Mouse (Mus musculus) retina, postnatal 1 day (tissue): ENCODE measurements around the gene Trrap.

Source experiments
- DNase-seq: peaks from one replicate; pipeline ENCODE4 v3.0.0-alpha.2; 2012

The Trrap gene

DNA sequence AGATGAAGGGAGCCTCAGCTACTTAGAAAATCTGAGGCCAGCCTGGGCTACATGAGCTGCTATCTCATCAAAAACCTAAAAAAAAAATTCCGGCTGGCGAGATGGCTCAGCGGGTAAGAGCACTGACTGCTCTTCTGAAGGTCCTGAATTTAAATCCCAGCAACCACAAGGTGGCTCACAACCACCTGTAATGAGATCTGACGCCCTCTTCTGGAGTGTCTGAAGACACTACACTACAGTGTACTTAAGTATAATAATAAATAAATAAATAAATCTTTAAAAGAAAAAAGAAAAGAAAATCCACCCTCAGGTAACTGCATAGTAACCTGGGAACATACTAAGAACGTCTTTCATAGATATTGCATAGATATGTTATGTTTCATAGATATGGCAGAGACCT, 25.8 kb downstream of the Trrap start:
- DNase-seq: no peak

GRCm38 (mm10) chr5:144794687-144795086, 27.2 kb downstream of the Trrap start:
- peak; percentile 33 for DNase-seq

DNA sequence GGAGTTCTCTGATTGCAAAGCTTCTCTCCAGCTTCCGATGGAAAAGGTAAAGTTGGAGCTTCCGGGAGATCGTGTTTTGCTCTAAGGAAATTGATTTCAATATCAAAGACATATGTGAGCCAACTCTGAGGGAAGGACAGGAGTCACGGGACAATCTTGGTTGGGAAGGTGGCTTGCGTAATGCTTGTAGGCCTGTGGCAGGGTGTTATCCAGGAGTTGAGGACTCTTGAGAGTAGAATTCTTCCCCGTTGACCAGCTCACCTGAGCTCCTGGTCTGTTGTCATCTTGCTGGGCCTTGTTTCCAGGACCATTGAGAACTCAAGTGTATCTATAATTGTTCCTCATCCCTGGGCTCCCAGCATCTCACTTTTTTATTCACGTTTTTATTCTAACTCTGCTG, 29.6 kb downstream of the Trrap start:
- DNase-seq: no peak

DNA sequence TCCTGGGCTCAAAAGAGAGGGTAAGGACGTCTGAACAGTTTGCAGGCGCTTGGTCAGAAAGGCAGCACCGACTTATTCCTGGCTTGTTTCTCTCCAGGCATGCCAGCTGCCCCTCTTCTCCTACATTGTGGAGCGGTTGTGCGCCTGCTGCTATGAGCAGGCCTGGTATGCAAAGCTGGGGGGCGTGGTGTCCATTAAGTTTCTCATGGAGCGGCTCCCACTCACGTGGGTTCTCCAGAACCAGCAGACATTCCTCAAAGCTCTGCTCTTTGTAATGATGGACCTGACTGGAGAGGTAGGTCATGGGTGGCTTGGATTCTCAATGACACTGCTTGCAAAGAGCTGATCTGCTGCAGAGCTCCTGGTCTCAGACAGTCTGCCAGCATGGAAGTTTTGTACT, 35.5 kb downstream of the Trrap start:
- DNase-seq: no peak

DNA sequence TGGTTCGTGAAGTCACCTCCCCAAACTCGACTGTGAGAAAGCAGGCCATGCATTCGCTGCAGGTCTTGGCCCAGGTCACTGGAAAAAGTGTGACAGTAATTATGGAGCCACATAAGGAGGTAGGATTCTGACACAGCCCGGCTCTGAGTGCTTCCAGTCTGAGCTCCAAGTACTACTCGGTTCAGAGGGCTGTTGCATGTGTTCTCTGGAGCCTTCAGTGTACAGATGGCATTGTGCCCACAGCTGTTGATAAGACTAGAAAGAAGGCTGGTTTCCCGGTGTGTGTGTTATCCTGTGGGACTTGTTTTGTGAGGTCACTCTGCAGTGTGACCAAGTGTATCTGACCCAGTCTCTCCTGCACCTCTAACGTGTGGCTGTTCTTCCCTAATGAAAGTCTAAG, 36.6 kb downstream of the Trrap start:
- no peak for DNase-seq

DNA sequence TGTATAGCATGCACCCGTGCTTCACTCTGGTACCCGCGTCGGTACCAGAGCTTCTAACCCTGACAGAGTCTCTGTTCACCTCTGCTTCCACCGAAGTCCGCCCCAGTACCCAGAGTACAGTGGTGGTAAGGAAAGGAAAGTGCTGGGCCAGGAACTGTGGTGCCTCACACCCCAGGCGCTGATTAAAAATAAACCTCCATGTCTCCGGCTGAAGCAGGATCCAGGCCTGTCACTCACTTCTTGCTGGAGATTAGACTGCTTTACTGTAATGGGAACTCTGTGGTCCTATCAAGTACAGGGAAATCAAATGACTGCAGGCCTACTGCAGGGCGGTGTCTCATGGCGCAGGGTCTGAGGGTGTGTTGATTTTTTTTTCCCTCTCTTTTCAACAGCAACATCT, 39.4 kb downstream of the Trrap start:
- DNase-seq: no peak

- no peak for DNase-seq
Measured at GRCm38 (mm10) chr5:144828365-144829102, 61.0 kb downstream of the Trrap start.

- DNase-seq: no peak
Measured at GRCm38 (mm10) chr5:144829631-144830030, 62.1 kb downstream of the Trrap start.

GRCm38 (mm10) chr5:144831840-144832469, 64.4 kb downstream of the Trrap start:
- DNase-seq: no peak

GRCm38 (mm10) chr5:144836100-144836499, 68.6 kb downstream of the Trrap start:
- DNase-seq: peak; percentile 45

DNA sequence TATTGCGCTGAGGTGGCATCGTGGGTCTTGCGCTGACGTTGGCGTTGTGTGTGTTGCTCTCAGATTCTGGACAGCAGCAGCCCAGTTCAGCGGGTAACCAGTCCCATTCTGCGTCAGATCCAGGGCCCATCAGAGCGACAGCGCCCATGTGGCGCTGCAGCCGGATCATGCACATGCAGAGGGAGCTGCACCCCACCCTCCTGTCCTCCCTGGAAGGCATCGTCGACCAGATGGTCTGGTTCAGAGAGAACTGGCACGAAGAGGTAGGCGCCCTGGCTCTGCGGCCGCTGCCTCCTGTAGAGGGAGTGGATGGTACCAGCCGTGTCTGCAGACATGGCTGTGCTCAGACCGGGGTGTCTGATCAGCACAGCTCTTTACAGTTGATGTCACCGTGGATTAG, 77.8 kb downstream of the Trrap start:
- no peak for DNase-seq

DNA sequence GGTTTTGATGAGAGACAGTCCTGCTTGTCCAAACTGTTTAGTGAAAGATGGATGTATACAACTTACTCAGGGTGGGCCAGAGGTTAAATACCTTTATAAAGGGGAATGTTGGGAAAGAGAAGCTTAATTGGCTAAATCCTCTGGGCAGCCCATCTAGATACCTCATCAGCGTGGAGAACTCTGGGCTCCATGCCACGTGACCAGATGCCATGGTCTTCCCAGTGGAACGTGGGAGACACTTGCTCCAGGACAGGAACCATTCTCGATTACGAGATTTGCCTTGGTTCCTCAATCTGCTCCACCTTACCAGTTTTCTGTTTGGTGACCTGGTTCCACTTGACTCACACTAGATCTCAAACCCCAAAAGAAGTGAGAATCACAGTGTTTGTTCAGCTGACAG, 81.2 kb downstream of the Trrap start:
- DNase-seq: no peak

- no peak for DNase-seq
Measured at GRCm38 (mm10) chr5:144849932-144850331, 82.4 kb downstream of the Trrap start.

DNA sequence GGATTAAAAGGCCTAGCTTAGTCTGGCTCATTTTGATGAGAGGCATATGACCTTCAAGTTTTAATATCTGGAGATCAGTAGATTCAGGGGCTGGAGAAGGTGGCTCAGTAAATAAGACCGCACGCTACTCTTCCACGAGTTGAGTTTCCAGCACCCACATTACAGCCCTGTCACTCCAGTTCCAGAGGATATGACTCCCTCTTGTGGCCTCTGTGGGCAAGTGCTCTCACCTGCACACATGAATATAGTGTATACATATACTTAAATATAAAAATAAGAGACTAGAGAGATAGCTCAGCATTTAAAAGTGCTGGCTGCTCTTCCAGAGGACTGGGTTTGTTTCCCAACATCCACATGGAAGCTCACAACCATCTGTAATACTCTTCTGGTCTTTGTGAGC, 84.3 kb downstream of the Trrap start:
- no peak for DNase-seq

GRCm38 (mm10) chr5:144853931-144854330, 86.4 kb downstream of the Trrap start:
- no peak for DNase-seq

DNA sequence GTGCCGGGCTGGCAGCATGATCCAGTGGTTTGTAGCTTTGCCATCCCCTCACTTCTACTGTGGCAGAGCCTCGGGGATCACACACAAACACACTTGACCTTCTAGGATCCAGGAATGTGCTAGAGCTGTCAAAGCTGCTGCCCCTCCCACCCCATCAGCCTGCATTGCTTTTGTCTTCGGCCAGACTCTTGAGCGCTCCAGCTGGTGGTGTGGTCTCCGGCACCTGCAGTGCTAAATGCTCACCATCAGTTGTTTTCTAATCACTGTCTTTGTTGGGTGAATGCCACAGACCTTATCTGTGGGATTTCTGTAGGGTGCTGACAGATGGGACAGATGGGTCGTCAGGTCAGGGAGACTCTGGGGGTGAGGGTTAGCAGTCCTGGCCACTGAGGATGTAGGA, 88.4 kb downstream of the Trrap start:
- no peak for DNase-seq

- DNase-seq: no peak
Measured at GRCm38 (mm10) chr5:144858527-144858926, 91.0 kb downstream of the Trrap start.

- no peak for DNase-seq
Measured at GRCm38 (mm10) chr5:144859284-144859683, 91.8 kb downstream of the Trrap start.

- no peak for DNase-seq
Measured at GRCm38 (mm10) chr5:144860913-144861312, 93.4 kb downstream of the Trrap start.

GRCm38 (mm10) chr5:144866923-144867322, 99.4 kb downstream of the Trrap start:
- peak; percentile 31 for DNase-seq

GRCm38 (mm10) chr5:144869466-144869865, 101.9 kb downstream of the Trrap start:
- no peak for DNase-seq

GRCm38 (mm10) chr5:144870782-144871181, 103.2 kb downstream of the Trrap start:
- no peak for DNase-seq

- no peak for DNase-seq
Measured at GRCm38 (mm10) chr5:144871775-144872174, 104.2 kb downstream of the Trrap start.

GRCm38 (mm10) chr5:144872326-144872725, 104.8 kb downstream of the Trrap start:
- DNase-seq: no peak

DNA sequence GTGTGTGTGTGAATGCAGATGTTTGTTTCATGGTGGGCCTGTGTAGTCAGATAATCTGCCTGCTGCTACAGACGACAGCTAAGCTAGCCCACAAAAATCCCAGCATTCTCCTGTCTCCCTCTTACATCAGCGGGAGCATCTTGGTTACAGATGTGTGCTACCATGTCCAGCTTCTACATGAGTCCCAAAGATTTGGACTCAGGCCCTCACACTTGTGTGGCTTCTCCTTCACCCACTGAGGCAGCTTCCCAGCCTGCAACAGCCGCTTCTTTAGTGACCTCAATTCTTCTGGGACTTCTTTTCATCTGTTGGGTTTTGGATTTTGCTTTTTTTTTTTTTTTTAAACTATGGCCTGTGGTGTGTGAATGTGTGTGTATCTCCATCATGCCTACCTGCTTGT, 105.3 kb downstream of the Trrap start:
- DNase-seq: no peak
